Mouse (Mus musculus): ENCODE measurements around the gene Sgcd. TPM values are rescaled to one million over a fixed set of nuclear protein-coding genes. Genes with fewer than 3 reads are reported as not detected.

Gene Sgcd
- total and polyA plus RNA-seq, 2 experiments from 2014 or later = 2.5 to 25.4 TPM

DNA sequence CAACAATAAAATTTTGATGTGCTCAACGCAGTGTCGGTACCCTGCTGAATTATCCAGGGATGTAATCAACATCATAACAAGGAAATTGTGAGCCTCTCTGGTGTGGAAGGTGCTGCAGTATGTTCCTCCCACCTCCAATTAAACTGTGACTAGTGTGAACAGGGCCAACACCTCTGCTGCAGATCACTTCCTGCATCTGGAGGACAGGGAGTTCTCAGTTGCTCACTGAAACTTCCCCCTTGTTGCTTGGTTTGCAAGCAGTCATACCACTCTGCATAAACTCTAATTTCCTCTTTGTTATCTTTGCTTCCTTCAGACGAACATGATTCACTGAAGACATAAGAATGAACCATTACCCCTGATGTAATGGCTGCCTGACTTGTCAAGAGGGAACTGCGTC is 925.1 kb downstream of the Sgcd start:
- DNase-seq = no peak
- no peak for TF ChIP-seq CTCF (IDR thresholded peaks at IDR 0.05; ENCODE audit: low read depth)
- Histone ChIP-seq H3K27ac (ENCODE audit: low read depth, low read length) (no peak overlapping the region), H3K9ac (no peak overlapping the region), H3K4me2 (ENCODE audit: low read depth) (no peak overlapping the region), H3K4me1 (ENCODE audit: insufficient read depth) (no peaks in the 10 kb centered on the region), H3K27me3 (ENCODE audit: insufficient read depth, low read length) (no peaks in the 10 kb centered on the region), H3K4me3 (ENCODE audit: low read depth, low read length) (no peak overlapping the region), H3K36me3 (ENCODE audit: insufficient read depth) (no peaks in the 10 kb centered on the region), H3K9me3 (ENCODE audit: low read length) (no peaks in the 10 kb centered on the region)
- 77% methylated on average over 4 of the region's 4 CpGs for WGBS
- no peak for ATAC-seq

GRCm38 (mm10) chr11:47050390-47050789 is 938.4 kb downstream of the Sgcd start:
- Histone ChIP-seq H3K4me2 (ENCODE audit: low read depth) (no peak overlapping the region), H3K27ac (ENCODE audit: low read depth, low read length) (no peak overlapping the region), H3K36me3 (ENCODE audit: insufficient read depth) (no peaks in the 10 kb centered on the region), H3K27me3 (ENCODE audit: insufficient read depth, low read length) (no peaks in the 10 kb centered on the region), H3K9ac (no peak overlapping the region), H3K9me3 (ENCODE audit: low read length) (no peaks in the 10 kb centered on the region), H3K4me1 (ENCODE audit: insufficient read depth) (no peaks in the 10 kb centered on the region), H3K4me3 (ENCODE audit: low read depth, low read length) (no peak overlapping the region)
- DNase-seq = peak; percentile 33
- 54% methylated on average over 2 of the region's 2 CpGs for WGBS
- ATAC-seq = peak; percentile 68
- no peak for TF ChIP-seq CTCF (IDR thresholded peaks at IDR 0.05; ENCODE audit: low read depth)

- no peak overlapping the region for H3K9ac ChIP-seq
- no peak overlapping the region for H3K4me3 ChIP-seq (ENCODE audit: low read depth, low read length)
- H3K27ac ChIP-seq (ENCODE audit: low read depth, low read length) = no peak overlapping the region
- no peak overlapping the region for H3K4me2 ChIP-seq (ENCODE audit: low read depth)
- 78% methylated on average over 4 of the region's 4 CpGs for WGBS
- H3K4me1 ChIP-seq (ENCODE audit: insufficient read depth) = no peaks in the 10 kb centered on the region
- ATAC-seq = no peak
- TF ChIP-seq CTCF (IDR thresholded peaks at IDR 0.05; ENCODE audit: low read depth) = no peak
- no peaks in the 10 kb centered on the region for H3K27me3 ChIP-seq (ENCODE audit: insufficient read depth, low read length)
- H3K36me3 ChIP-seq (ENCODE audit: insufficient read depth) = no peaks in the 10 kb centered on the region
- no peaks in the 10 kb centered on the region; the same call in 1 of the 2 replicates for H3K9me3 ChIP-seq (ENCODE audit: low read length)
- DNase-seq = no peak
Observed at GRCm38 (mm10) chr11:47049756-47050155, 939.0 kb downstream of the Sgcd start.

- Histone ChIP-seq H3K4me3 (ENCODE audit: low read depth, low read length) (no peak overlapping the region), H3K27ac (ENCODE audit: low read depth, low read length) (no peak overlapping the region), H3K4me2 (ENCODE audit: low read depth) (no peak overlapping the region), H3K27me3 (ENCODE audit: insufficient read depth, low read length) (no peaks in the 10 kb centered on the region), H3K9ac (no peak overlapping the region), H3K36me3 (ENCODE audit: insufficient read depth) (no peaks in the 10 kb centered on the region), H3K4me1 (ENCODE audit: insufficient read depth) (no peaks in the 10 kb centered on the region), H3K9me3 (ENCODE audit: low read length) (no peaks in the 10 kb centered on the region)
- ATAC-seq = no peak
- TF ChIP-seq CTCF (IDR thresholded peaks at IDR 0.05; ENCODE audit: low read depth) = no peak
- WGBS = 85% methylated on average over 5 of the region's 5 CpGs
- DNase-seq = no peak
Observed at GRCm38 (mm10) chr11:47032318-47032717, 956.5 kb downstream of the Sgcd start.

DNA sequence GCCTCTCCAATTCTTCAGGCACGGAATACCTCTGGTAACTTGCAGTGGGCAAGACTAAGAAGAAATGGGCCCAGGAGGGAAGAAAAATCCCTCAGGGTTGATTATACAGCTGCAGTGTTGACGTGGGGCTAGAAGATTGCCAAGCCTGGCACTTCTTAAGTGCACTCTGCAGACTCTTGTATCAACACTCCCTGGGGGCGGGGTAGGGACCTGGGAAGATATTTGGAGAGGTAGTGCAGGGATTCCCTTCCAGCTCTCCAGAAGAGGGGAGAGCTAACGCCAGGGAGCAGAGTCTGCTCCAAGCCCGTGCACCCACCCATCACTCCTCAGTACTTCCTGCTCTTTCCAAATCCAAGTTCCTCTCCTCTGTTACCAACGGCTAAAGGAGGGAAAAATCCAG is 967.9 kb downstream of the Sgcd start:
- 55% methylated on average over 6 of the region's 6 CpGs for WGBS
- Histone ChIP-seq H3K27ac (ENCODE audit: low read depth, low read length) (no peak overlapping the region), H3K9me3 (ENCODE audit: low read length) (no peaks in the 10 kb centered on the region), H3K4me2 (ENCODE audit: low read depth) (no peak overlapping the region), H3K4me3 (ENCODE audit: low read depth, low read length) (no peak overlapping the region), H3K9ac (no peak overlapping the region), H3K4me1 (ENCODE audit: insufficient read depth) (no peaks in the 10 kb centered on the region), H3K27me3 (ENCODE audit: insufficient read depth, low read length) (no peaks in the 10 kb centered on the region), H3K36me3 (ENCODE audit: insufficient read depth) (no peaks in the 10 kb centered on the region)
- ATAC-seq (no peak), DNase-seq (no peak)
- TF ChIP-seq CTCF (IDR thresholded peaks at IDR 0.05; ENCODE audit: low read depth) = no peak

GRCm38 (mm10) chr11:47018139-47018538 is 970.6 kb downstream of the Sgcd start:
- no peaks in the 10 kb centered on the region for H3K9me3 ChIP-seq (ENCODE audit: low read length)
- no peaks in the 10 kb centered on the region for H3K27me3 ChIP-seq (ENCODE audit: insufficient read depth, low read length)
- H3K27ac ChIP-seq (ENCODE audit: low read depth, low read length) = no peak overlapping the region
- H3K4me2 ChIP-seq (ENCODE audit: low read depth) = no peak overlapping the region
- ATAC-seq (no peak), DNase-seq (no peak)
- H3K4me3 ChIP-seq (ENCODE audit: low read depth, low read length) = no peak overlapping the region
- H3K9ac ChIP-seq = no peak overlapping the region
- no peak for TF ChIP-seq CTCF (IDR thresholded peaks at IDR 0.05; ENCODE audit: low read depth)
- WGBS = 10% methylated on average over 2 of the region's 2 CpGs
- no peaks in the 10 kb centered on the region for H3K36me3 ChIP-seq (ENCODE audit: insufficient read depth)
- H3K4me1 ChIP-seq (ENCODE audit: insufficient read depth) = no peaks in the 10 kb centered on the region

DNA sequence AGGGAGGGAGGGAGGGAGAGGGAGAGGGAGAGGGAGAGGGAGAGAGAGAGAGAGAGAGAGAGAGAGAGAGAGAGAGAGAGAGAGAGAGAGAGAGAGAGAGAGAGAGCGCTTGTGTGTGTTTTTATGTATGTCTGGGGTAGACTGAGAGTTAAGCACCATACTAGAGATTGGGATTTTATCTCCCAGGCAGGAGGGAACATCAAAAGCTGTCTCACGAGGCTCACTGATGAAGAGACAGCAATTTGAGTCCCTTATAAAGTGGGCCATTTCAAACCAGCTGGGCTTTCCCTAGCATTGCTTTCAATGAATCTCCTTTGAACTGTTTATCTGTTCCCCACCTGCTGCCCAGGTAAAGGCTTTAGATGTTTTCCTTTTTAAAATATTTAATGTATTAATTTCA is 973.1 kb downstream of the Sgcd start:
- DNase-seq = no peak
- Histone ChIP-seq H3K36me3 (ENCODE audit: insufficient read depth) (no peaks in the 10 kb centered on the region), H3K4me3 (ENCODE audit: low read depth, low read length) (no peak overlapping the region), H3K9ac (no peak overlapping the region), H3K9me3 (ENCODE audit: low read length) (no peaks in the 10 kb centered on the region), H3K4me2 (ENCODE audit: low read depth) (no peak overlapping the region), H3K27me3 (ENCODE audit: insufficient read depth, low read length) (no peaks in the 10 kb centered on the region), H3K4me1 (ENCODE audit: insufficient read depth) (no peaks in the 10 kb centered on the region), H3K27ac (ENCODE audit: low read depth, low read length) (no peak overlapping the region)
- WGBS = 56% methylated on average over 2 of the region's 2 CpGs
- ATAC-seq = no peak
- no peak for TF ChIP-seq CTCF (IDR thresholded peaks at IDR 0.05; ENCODE audit: low read depth)

- Histone ChIP-seq H3K27me3 (ENCODE audit: insufficient read depth, low read length) (no peaks in the 10 kb centered on the region), H3K4me3 (ENCODE audit: low read depth, low read length) (no peak overlapping the region), H3K9me3 (ENCODE audit: low read length) (no peaks in the 10 kb centered on the region)
Observed at GRCm38 (mm10) chr11:47014278-47014677, 974.5 kb downstream of the Sgcd start.

More at GRCm38 (mm10) chr11:47014278-47014677, 974.5 kb downstream of the Sgcd start:
- DNase-seq = peak; percentile 5
- H3K4me1 ChIP-seq (ENCODE audit: insufficient read depth) = no peaks in the 10 kb centered on the region
- no peak overlapping the region for H3K27ac ChIP-seq (ENCODE audit: low read depth, low read length)
- H3K4me2 ChIP-seq (ENCODE audit: low read depth) = no peak overlapping the region
- no peak overlapping the region for H3K9ac ChIP-seq
- ATAC-seq = no peak
- no peak for TF ChIP-seq CTCF (IDR thresholded peaks at IDR 0.05; ENCODE audit: low read depth)
- H3K36me3 ChIP-seq (ENCODE audit: insufficient read depth) = no peaks in the 10 kb centered on the region
